Mouse (Mus musculus): ENCODE measurements around the gene Gm8453. TPM values are rescaled to one million over a fixed set of nuclear protein-coding genes. Genes with fewer than 3 reads are reported as not detected.

Gm8453 gene
- not detected for polyA plus RNA-seq (2017; shearing (Covaris generic))

DNA sequence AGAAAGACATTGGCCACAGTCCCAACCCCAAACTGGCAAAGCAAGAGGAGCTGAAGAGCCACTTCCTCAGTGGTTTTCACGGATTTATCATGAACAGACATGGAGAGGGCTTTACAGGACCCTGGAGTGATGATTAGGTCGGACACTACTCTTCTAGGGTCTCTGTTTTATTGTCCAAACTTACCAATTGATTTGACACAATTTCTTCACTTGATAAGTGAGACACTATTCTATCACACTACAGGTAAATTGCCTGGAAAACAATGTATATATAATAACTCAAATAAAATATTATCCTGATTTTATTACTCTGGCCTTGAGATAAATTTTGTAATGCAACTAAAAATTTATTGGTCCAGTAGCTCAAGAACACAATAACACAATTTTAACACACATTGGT lies at the start of gene Gm8453:
TSS of gene Gm8453 (minus strand) at position 101 of the 400 bp plus-strand sequence.

GRCm38 (mm10) chr7:22201164-22201563 lies 28.1 kb downstream of the Gm8453 start, which contains the start of gene Gm8653:
Gene Gm8653, minus strand, starts transcription at chr7:22201264.

DNA sequence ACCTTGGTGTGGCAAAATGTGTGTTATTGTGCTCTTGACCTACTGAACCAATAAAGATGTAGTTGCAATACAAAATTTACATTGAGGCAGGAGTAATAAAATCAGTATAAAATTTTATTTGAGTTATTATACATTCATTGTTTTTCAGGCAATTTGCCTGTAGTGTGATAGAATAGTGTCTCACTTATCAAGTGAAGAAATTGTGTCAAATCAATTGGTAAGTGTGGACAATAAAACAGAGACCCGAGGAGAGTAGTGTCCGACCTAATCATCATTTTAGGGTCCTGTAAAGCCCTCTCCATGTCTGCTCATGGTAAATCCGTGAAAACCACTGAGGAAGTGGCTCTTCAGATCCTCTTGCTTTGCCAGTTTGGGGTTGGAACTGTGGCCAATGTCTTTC lies 40.2 kb downstream of the Gm8453 start, which contains the start of gene Vmn1r143:
TSS of gene Vmn1r143 (plus strand) at position 301 of the 400 bp plus-strand sequence.

Other genes starting within 250 kb of the Gm8453 start
- under 1 TPM in 1 of 2 experiments, not detected in 1; 0.32 TPM for gene Vmn1r137, start 234.9 kb downstream of the Gm8453 start, polyA plus RNA-seq (2017; shearing (Covaris generic))
- under 1 TPM in 1 of 2 experiments, not detected in 1; 0.34 TPM for gene Vmn1r138, start 200.6 kb downstream of the Gm8453 start, polyA plus RNA-seq (2017; shearing (Covaris generic))
- not detected for gene Gm6176, start 173.2 kb downstream of the Gm8453 start, polyA plus RNA-seq (2017; shearing (Covaris generic))
- under 1 TPM; 0.23 to 0.50 TPM for gene Vmn1r139, start 160.4 kb downstream of the Gm8453 start, polyA plus RNA-seq (2017; shearing (Covaris generic))
- gene Gm16451, start 111.2 kb downstream of the Gm8453 start, polyA plus RNA-seq (2017; shearing (Covaris generic)) = not detected
- gene Gm10666, start 94.7 kb downstream of the Gm8453 start, polyA plus RNA-seq (2017; shearing (Covaris generic)) = not detected
- gene Vmn1r142, start 65.4 kb downstream of the Gm8453 start, polyA plus RNA-seq (2017; shearing (Covaris generic)) = not detected
- 1 to 10 TPM in 1 of 2 experiments, not detected in 1; 2.6 TPM for gene Vmn1r143, start 40.1 kb downstream of the Gm8453 start, polyA plus RNA-seq (2017; shearing (Covaris generic))
- under 1 TPM in 1 of 2 experiments, not detected in 1; 0.18 TPM for gene Gm8653, start 28.2 kb downstream of the Gm8453 start, polyA plus RNA-seq (2017; shearing (Covaris generic))
- not detected for gene Gm4187, start 100.2 kb upstream of the Gm8453 start, polyA plus RNA-seq (2017; shearing (Covaris generic))
- not detected for gene Gm8660, start 141.6 kb upstream of the Gm8453 start, polyA plus RNA-seq (2017; shearing (Covaris generic))
- not detected for gene Vmn1r148, start 184.1 kb upstream of the Gm8453 start, polyA plus RNA-seq (2017; shearing (Covaris generic))
- not detected for gene Vmn1r149, start 208.7 kb upstream of the Gm8453 start, polyA plus RNA-seq (2017; shearing (Covaris generic))
- 1 to 10 TPM in 1 of 2 experiments, under 1 TPM in 1; 0.28 to 5.2 TPM for gene Gm10665, start 234.6 kb upstream of the Gm8453 start, polyA plus RNA-seq (2017; shearing (Covaris generic))